Mouse (Mus musculus): ENCODE results near the gene 1810030O07Rik.

- TF ChIP-seq CTCF (IDR thresholded peaks at IDR 0.05; ENCODE audit: insufficient read depth, low read length) (no peak), POLR2A (IDR thresholded peaks at IDR 0.05; ENCODE audit: borderline replicate concordance, extremely low read depth, low read depth, low read length) (no peak)
Measured at GRCm38 (mm10) chrX:12713796-12714195, 40.3 kb upstream of the 1810030O07Rik start.

Data from lung, adult 2 months (tissue).